Mouse (Mus musculus): ENCODE results near the gene Ctsd.

Gene Ctsd

DNA sequence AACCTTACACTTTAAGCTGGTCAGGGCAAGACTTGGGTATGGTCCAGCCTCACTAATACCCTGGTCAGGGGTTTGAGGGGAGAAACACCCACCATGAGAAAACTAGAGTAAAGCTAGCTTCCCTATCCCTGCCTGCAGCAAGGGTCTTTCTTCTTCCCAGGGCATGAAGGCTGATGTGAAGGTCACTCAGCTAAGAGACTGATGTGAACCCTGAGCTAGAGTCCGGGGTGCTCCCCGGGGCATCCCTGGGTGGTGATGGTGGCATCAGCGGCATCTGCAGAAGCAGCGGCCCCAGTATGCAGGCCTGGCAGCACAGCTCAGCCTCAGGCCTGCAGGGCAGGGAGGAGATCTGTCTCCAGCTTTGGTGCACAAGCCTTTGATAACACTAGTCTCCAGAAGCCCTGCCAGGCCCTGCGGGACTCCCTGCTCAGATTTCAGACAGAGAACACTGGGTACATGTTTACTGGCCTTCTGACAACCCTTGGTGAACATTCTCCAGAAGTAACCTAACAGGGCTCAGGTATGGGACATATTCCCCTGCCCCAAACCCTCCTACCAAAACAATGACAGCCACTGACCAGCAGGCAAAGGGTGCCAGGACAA lies 13.3 kb downstream of the Ctsd start:
- no peak for DNase-seq (ENCODE audit: low read depth, low spot score)

DNA sequence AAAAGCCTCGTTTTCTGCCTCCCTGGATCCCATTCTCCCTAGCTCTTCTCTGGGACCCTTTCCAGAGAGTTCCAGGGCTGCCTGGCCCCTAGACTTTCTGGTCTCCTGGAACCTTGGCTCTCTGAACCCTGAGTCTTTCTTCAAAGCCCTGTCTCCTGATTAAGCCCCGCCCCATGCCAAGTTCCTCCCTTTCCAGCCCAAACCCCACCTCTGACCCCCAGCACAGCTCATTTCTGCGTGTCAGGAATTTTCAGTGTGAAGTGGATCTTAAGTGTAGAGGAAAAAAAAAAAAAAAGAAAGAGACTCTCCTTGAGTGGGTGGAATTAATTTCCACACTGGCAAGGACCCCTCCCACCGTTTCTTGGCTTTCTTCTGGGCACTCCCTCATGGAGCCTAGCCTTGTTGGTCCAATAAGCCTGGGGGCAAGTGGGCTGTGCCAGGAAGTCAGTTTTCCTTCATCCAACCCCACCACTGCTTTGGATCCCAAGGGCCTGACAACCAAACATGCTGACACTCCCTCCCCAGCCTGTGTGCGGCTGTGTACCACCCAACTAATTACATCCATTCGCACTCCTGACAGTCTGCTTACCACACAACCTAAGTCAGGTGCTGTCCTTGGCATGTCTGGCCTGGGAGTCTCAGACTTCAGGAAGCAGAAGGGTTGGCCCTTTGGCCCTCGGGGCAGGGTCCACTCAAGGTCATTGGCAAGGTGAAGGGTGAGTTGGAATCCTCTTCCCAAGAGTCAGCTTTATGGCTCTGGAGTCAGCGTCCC lies 14.0 kb downstream of the Ctsd start, which contains the start of gene Ifitm10:
Gene Ifitm10 (minus strand): TSS at position 113 of the 772 bp plus-strand sequence.
- DNase-seq (ENCODE audit: low read depth, low spot score): no peak

DNA sequence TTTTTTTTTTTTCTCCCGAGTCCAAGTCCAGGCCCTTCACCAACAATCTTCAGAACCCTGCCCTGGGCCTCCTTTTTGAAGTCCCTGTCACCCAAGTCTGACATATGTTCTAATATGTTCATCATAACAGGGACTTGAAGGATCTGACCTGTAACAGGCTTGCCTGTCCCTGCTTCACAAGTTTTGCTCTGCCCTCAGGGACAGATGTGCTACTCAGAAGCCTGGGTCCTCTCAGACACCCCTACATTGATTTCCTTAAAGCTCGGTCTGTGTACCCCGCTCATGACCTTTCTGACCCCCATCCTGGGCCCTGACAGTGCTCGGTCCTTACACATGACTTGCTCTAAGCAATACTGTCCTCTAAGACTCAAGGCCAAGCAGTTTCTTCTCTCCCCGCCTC lies 14.8 kb downstream of the Ctsd start:
- no peak for DNase-seq (ENCODE audit: low read depth, low spot score)

DNA sequence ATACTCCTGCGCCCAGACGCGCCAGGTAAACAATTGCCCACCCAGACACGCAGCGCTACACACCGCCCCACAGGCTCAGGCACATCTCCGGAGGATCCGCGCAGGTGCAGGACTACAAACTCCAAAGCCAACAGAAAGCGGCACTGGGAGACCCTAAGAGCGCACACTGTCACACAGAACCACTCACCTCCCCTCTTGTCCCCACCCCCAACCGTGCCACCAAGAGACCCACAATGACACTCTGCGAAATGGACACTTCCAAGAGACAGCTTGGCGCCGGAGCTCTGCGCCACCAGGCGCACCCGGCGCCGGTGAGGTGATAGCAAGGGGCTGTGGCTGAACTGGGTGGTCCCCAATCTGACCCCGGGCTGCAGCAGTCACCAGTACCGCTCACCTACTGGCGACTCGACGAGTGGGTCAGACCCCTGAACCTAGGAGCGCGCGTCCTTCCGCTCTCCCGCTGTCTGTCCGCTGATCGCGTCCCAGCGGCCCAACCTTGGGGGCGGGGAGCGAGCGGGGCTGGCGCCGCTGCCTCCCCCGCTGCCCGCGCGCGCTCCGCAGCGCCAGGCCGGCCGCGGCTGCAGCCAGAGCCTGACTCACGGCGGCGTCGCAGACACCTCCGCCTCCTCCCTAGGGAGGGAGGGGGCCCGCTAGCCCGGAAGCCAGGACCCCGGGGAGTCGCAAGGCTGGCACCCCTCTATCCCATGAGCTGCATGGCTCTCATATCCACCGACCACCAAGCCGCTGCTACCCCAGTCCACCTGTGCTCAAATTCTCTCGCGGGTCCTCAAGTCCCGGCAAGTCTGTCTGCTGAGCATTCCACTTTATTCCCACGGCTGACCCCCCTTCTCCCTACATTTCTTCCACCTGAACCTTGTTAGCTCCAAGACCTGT lies 15.8 kb downstream of the Ctsd start:
- no peak for DNase-seq (ENCODE audit: low read depth, low spot score)

DNA sequence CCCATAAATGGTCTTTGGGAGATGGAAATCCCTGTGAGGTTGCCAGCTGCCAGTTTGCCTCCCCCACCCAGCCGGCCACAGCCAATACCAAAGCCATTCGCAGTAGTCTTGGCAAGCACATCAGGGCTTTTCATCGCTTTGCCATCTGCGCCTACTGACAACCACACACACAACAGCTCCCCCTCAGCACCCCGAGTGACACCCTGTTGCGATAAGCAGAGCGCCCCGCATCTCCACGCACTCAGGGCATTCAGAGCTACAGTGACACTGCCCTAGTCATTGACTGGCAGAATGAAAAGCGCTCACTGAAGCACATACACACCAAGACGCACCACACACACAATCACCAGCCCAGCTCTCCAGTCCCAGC lies 16.5 kb downstream of the Ctsd start:
- no peak for DNase-seq (ENCODE audit: low read depth, low spot score)

DNA sequence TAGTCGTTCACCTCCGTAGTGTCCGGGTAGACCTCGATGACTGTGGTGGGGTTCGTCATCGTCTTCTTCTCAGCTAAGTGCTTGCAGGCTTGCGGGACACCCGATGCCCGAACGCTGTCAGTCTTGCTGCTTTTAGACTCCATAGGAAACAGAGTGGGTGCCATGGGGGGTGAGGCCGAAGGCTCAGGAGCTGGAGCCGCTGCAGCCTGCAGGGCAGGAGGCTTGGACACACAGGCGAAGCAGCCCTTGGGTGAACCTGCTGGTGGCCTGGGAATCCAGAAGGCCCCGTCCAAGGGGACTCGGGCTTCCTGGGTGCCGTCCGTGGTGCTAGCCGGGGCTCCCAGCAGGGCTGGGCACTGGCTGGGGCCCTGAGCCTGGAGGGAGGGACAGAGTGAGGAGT lies 16.9 kb downstream of the Ctsd start:
- no peak for DNase-seq (ENCODE audit: low read depth, low spot score)

DNA sequence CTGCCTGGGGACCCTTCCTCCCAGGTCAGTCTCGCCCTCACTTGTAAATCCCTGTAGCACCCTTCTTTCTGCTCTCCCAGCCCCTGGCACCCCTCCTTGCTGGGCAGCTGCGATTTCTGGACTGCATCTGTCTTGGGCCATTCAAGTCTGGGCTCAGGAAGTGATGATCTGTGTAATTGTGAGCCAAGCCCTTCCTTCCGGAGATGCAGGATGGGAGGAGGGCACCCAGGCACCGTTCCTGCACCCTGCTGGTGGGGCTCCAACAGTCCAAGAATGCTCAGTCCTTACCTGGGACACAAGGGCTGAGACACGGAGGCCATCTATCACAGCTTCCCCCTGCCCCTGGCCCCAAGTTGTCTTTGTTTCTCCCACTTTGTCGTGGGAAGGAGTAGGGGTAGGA lies 18.0 kb downstream of the Ctsd start:
- DNase-seq (ENCODE audit: low read depth, low spot score): no peak

DNA sequence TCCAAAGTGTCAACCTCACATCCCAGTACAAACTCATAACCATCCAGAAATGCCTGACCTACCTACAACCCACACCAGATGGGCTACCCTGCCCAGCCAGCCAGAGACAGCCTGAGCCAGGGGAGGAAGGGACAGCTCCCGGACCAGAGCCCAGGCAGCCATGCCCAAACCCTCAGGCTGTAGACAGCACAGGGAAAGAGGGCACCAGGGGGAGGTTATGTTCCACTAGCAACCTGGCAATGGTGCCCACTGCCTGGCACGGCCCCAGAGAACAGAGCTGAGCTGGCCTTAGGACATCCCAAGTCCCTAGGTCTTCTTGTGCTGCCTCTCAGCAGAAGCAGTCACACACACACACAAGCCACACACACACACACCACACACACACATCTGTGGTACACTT lies 19.0 kb downstream of the Ctsd start:
- no peak for DNase-seq (ENCODE audit: low read depth, low spot score)

DNA sequence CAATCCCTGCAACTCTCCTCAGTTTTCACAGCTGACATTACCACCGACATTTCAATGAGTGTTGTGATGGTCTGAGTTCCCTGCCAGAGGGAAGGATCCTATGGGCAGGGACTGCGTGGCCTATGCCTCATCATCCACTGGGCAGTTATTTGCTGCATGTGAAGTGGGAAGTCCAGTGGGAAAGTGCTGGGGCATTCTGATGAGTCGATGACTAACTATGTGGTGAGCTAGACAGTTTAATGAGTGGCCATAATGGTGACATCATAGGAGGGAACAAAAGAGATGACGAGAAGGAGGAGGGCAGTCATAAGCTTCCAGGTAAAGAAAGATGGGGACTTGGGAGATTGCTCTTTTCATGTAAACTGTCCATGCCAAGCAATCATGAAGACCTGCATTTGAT lies 24.7 kb downstream of the Ctsd start:
- no peak for DNase-seq (ENCODE audit: low read depth, low spot score)

DNA sequence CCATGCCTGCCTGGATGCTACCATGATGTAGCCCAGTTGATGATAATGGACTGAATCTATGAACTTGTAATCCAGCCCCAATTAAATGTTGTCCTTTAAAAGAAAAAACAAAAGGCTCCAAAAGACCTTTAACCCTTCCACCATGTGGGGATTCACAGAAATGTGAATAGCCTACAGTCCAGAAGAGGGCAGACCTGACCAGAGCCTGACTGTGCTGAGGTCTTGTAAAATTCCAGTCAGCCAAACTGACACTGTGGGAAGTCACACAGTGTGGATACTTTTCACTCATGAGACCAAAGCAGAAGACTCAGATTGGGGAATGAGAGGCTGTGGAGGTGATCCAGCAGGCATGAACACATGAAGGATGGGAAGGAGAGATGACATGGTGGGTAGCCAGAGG lies 27.1 kb downstream of the Ctsd start:
- DNase-seq (ENCODE audit: low read depth, low spot score): no peak

DNA sequence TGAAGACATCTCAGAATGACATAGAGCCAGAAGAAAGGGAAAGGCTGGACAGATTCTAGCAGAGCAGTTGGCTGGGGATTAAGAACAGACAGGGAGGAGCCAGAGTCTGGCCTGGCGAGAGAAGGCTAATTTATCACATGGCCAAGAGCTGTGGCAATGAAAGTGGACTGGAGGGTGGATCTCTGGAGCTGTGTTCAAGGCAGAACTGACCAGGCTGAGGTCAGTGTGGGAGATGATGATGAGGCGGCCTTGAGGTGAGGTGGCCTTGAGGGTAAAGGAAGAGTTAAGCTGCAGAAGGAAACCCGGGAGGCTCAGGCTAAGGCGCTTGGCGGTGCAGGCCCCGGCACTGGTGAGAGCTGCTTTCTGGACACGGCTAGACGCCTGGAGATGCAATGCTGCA lies 28.7 kb downstream of the Ctsd start:
- no peak for DNase-seq (ENCODE audit: low read depth, low spot score)

DNA sequence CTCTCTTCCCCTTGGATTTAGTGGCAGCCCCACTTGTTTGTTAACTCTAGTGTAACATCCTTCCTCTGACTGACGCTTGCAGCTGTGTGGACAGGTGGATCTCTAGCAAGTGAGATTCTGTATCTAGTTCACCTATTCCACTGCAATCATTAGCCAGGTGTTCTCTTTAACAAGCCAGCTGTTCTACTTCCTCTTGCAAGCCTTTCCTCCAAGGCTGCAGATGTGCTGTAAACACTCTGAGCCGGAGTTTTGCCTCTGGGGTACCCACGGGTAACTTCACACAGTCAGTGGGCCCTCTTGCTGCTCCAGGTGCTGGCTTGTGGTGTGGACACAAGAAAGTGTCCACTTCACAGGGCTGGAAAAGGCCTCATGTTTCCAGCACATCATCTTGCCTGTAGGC lies 30.3 kb downstream of the Ctsd start:
- no peak for DNase-seq (ENCODE audit: low read depth, low spot score)

DNA sequence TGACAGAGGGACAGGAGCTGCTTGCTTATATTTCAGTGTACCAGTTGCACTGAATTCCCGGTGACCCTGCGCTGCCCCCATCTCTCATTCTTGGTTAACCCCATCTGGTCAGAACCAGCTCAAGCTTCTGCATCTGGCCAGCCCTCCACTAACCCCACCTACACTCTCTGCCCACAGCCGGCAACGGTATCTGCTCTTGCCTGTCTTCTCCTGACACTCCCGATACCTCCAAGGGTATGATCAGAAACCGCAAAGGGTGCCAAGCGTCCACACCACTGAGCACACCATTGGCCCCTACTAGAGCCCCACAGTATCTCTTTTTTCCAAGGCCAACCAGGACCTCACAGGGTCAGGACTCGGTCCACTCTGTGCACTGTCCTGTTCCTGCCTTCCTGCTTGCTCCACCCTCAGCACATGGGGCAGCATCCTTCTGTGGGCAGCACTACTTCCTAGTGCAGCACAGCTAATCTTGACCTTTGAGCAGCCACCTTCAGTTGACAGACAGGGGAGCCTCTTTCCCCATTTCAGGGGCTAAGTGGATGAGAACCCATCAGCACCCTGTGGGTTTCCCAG lies 33.1 kb downstream of the Ctsd start:
- no peak for DNase-seq (ENCODE audit: low read depth, low spot score)

DNA sequence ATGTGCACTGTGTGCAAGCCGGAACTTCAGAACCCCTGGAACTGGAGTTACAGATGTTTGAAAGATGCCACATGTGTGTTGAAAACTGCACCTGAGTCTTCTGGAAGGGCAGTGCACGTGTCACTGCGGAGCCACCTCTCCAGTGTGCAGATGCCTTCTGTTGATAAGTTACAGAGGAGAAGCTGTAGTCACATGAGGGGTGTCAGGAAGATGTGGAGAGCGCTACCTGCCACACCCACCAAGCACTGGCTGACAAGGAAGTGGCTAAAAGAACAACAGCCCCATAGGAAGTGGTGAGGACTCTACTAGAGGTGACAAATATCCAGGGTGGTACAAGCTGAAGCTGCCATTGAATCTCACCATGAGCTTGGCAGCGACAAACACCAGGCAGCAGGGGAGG lies 34.0 kb downstream of the Ctsd start:
- DNase-seq (ENCODE audit: low read depth, low spot score): no peak

DNA sequence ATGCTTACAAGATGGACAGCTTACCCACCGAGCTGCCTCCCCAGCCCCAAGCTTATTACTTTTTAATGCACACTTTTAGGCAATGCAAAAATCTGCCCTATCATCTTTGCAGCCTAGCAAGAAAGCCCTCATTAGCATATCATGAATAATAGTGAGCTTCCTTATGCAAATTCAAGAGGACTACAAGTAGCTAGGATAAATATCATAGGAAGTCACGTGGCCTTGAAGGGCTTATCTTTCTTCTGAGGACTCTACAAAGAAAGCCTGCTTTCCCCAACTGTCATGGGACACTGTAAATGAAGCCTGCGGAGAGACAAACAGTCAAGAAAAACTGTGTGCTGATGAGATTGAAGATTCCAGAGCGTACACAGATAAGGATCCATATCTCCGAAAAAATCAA lies 36.3 kb downstream of the Ctsd start:
- no peak for DNase-seq (ENCODE audit: low read depth, low spot score)

DNA sequence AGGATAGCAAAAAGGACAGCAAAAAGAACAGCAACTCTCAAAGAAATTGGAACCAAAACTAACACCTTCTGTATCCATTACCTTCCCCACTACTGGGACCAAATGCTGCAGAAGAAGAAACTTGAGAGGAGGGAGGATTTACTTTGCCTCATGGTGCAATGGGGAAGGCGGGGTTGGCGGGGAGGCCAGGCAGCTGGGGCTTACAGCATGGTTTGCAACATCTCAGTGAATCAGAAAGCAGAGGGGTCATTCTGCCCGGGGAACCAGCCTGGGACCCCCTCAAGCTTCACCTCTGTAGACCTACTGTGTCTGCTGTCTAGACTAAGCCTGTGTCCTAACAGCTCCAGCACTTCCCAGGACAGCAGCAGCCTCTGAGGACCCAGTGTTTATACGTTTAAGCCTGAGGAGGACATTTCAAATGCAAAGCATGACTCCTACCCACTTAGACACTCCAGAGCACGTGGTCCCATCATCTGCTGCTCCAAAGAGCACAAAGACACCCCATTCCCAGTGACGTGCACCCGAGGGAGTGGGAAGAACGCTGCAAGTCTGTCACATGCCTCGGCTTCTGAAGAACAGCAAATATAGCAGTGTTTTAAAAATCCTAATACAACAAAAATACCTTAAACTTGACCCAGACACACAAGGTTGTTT lies 38.4 kb downstream of the Ctsd start:
- no peak for DNase-seq (ENCODE audit: low read depth, low spot score)

DNA sequence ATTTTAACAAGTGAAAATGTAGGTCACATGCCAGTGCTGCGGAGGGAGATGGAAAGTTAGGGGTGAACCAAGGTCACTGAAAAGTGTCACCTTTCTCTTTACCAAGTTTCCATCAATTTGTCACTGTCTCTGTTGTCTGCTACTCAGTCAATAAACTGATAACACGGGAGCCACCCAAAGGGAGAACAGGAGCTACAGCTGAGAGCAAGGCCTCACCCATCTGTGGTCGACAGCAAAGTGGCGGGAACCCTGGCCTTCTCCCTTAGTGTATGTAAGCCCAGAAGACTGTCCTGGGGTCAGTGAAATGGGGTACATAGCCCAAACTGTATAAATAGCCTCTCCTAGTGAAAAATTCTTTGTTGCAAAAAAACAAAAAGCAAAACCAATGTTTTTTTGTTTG lies 40.3 kb downstream of the Ctsd start:
- no peak for DNase-seq (ENCODE audit: low read depth, low spot score)

DNA sequence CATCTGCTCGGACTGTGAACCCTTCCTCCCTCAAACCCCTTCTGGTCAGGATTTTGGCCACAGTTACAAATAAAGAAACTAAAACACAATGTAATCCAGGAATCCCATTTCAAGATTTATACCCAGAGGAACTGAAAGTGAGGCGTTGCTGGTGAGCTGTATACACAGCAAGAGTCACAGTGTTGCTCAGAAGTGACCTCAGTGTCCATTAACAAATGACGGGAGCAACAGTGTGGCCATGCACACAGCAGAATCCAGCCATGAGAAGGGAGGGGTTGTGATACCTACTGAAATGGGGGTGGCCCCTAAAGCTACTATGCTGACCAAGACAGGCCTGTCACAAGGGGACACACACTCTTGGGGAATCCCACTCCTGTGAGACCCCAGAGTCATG lies 45.6 kb downstream of the Ctsd start:
- no peak for DNase-seq (ENCODE audit: low read depth, low spot score)

DNA sequence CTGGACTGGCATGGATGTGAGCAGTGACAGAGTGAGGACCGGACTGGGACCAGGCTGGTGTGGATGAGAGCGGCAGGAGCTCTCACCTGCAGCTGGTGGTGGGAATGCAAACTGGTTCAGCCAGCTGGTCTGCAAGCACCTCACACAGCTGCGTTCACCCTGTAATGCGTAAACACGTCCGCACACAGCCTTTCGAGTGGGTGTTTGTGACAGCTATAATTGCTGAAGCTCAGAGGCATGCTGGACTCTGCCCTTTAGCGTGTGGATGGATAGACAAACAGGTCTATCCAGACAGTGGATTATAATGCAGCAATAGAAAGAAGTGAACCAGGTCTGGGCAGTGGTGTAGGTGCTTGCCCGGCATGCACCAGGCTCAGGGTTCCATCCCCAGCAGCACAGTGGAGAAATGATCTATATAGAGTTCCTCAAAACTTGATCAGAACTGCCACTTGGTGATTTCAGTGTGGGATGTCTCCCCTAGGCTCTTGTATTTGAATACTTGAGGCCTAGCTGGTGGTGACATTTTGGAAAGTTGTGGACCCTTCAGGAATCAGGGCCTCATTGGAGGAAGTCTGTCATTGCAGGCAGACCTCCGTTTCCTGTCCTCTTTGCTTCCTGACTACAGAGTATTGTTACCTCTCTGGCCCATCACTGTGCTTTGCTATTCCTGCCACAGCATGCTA lies 46.1 kb downstream of the Ctsd start:
- no peak for DNase-seq (ENCODE audit: low read depth, low spot score)

DNA sequence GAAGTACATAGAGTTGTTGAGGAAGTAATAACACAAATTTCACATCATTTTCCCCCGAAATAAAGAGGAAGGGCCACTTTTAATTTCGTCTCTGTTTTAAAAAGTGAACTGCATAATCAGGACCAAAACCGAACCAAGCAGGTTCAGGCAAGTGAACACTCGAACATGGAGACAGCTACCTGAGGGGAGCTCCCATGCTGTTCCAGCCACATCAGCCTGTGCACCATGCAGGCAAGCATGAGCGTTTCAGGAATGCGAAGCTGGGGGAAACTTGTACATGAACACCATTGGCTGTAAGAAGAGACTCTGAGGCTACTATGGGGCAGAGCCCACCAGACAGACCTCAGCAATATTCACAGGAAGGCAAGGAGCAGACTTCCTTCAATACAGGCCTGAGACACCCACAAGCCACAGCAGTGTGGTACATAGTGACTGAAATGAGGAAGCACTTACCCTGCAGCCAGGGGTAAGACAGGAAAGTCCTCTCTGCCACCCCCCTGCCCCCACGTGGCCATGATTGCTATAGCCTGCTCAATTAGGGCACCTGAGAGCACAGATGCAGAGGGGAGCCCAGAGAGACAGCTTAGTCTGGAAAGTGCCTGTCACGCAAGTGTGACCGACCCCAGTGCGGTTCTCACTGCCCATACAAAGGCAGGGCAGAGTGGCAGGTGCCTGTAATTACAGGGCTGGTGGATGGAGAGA lies 47.4 kb downstream of the Ctsd start:
- DNase-seq (ENCODE audit: low read depth, low spot score): no peak

DNA sequence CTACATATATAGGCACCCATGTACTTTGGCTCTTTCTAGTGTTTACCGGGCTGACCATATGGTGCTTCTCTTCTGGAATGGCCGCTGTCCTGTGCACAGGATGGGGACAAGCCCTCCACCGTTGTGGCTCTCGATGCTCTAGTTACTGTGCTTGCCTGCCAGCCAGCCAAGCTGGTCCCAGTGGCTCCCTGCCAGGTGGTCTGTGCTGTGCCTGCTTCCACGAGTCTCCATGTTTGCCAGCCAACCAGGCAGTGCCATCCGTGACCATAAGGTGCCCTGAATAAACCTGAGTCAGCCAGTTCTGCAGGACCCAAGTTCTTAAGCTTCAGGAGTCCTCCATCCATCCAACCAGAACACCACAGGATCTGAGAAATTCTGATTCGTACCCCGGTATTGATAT lies 52.7 kb downstream of the Ctsd start:
- DNase-seq (ENCODE audit: low read depth, low spot score): no peak
